Mouse (Mus musculus): ENCODE results near the gene Slc35c2.
A peak's percentile ranks its signal among the peaks of the same experiment; 100 is the strongest.

- TF ChIP-seq CTCF (IDR thresholded peaks at IDR 0.05; ENCODE audit: borderline replicate concordance, insufficient read depth, low read length), result no peak
- peak; percentile 78 for TF ChIP-seq POLR2A (IDR thresholded peaks at IDR 0.05; ENCODE audit: low read depth, low read length)
These were observed 38.9 kb upstream of the Slc35c2 start, which contains the start of gene Elmo2 for GRCm38 (mm10) chr2:165326304-165327190.
